7 mouse cellular contexts compared by ENCODE assay signal in the genomic region with DNA sequence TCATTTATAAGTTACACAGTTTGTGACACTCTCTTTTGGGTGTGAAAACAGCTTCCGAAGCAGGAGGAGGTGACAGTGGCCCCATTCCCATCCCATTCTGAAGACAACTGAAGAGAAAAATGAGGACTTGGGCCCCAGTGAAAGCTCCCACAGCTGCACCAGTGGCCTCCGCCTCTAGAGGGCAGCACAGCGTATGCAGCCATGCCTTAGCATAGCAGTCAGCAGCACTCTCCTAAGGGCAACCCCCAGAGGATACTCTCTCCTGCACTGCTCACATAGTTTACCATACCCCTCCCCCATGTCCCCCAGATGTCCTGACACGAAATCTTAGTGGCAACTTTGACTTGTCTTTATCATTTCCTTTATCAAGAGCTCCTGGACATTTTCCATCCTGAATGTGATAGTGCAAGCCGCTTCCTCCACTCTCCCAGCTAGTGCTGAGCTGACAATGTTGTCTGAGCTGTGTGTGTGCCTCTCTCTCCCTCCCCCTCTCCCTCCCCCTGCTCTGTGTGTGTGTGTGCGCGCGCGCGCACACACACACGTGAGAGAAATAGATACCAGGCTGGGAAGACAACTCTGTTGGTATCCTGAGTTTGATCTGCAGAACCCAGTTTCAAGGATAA. TPM values are rescaled to one million over a fixed set of nuclear protein-coding genes. Genes with fewer than 3 reads are reported as not detected.
DNase-seq lines count a peak whose midpoint lies in the region; ATAC-seq lines count a peak whose summit lies in the region.

No protein-coding gene starts in this region.

- no peak overlapping the region for H3K4me3 ChIP-seq in intestine, embryonic 16.5 days (ENCODE audit: low read length)
- H3K4me3 ChIP-seq in midbrain, embryonic 11.5 days (ENCODE audit: low read depth, low read length), result no peak overlapping the region

- 14% methylated on average over 11 of the region's 11 CpGs for WGBS in intestine, embryonic 16.5 days
- 14% methylated on average over 11 of the region's 11 CpGs for WGBS in midbrain, embryonic 11.5 days

- no peaks in the 10 kb centered on the region for H3K36me3 ChIP-seq in intestine, embryonic 16.5 days (ENCODE audit: control insufficient read depth, insufficient read depth, low read length)
- H3K36me3 ChIP-seq in midbrain, embryonic 11.5 days (ENCODE audit: control insufficient read depth, insufficient read depth, low read length), result no peaks in the 10 kb centered on the region

- DNase-seq in adrenal gland, adult 18-20 months (ENCODE audit: low spot score in 2 of 2), result peak; percentile 82 to 87
- DNase-seq in embryo, embryonic 11.5 days (ENCODE audit: low read depth, low spot score), result peak; percentile 66
- DNase-seq in gastrocnemius, postnatal 4 days (ENCODE audit: low spot score in 2 of 2), result peak; percentile 50 to 77
- DNase-seq in left cerebral cortex, postnatal 36 days (ENCODE audit: low spot score in 2 of 2), result peak; percentile 70 to 82
- DNase-seq in midbrain, embryonic 11.5 days (ENCODE audit: low spot score, missing footprints), result peak; percentile 98
- DNase-seq in skeletal muscle tissue, adult 2 months (ENCODE audit: low read depth, low spot score), result peak; percentile 58

- H3K27ac ChIP-seq in intestine, embryonic 16.5 days (ENCODE audit: low read length), result no peak overlapping the region
- H3K27ac ChIP-seq in midbrain, embryonic 11.5 days (ENCODE audit: low read depth, low read length), result no peak overlapping the region

- no peak overlapping the region for H3K4me2 ChIP-seq in intestine, embryonic 16.5 days (ENCODE audit: low read depth, low read length)
- H3K4me2 ChIP-seq in midbrain, embryonic 11.5 days, result peak overlapping the region; percentile 21; the same call in 1 of the 2 replicates

- intact Hi-C loops in left cerebral cortex, postnatal 36 days (cut with DNase I), result loop anchor here (1.0 kb wide), 1 partner anchor 72 kb away; no protein-coding TSS in a partner anchor

- H3K4me1 ChIP-seq in intestine, embryonic 16.5 days (ENCODE audit: control insufficient read depth, insufficient read depth, low read length), result no peaks in the 10 kb centered on the region
- no peaks in the 10 kb centered on the region for H3K4me1 ChIP-seq in midbrain, embryonic 11.5 days (ENCODE audit: control insufficient read depth, insufficient read depth, low read length)

- no peak overlapping the region for H3K9ac ChIP-seq in intestine, embryonic 16.5 days (ENCODE audit: low read depth, low read length)
- no peak overlapping the region for H3K9ac ChIP-seq in midbrain, embryonic 11.5 days (ENCODE audit: low read length)

- H3K9me3 ChIP-seq in intestine, embryonic 16.5 days (ENCODE audit: control insufficient read depth, low read length), result no peaks in the 10 kb centered on the region
- no peaks in the 10 kb centered on the region for H3K9me3 ChIP-seq in midbrain, embryonic 11.5 days (ENCODE audit: control insufficient read depth, low read length)

- ATAC-seq in intestine, embryonic 16.5 days, result peak; percentile 96
- ATAC-seq in midbrain, embryonic 11.5 days (ENCODE audit: low FRiP score), result peak; percentile 94

- H3K27me3 ChIP-seq in intestine, embryonic 16.5 days (replicated peaks; ENCODE audit: control insufficient read depth, insufficient read depth, low read length), result no peaks in the 10 kb centered on the region
- no peaks in the 10 kb centered on the region for H3K27me3 ChIP-seq in midbrain, embryonic 11.5 days (ENCODE audit: control insufficient read depth, insufficient read depth, low read length)

RNA-seq across cellular contexts. Expression of a gene that starts 4.4 kb away (rescaled TPM):
- not detected for total RNA-seq in adrenal gland, adult 18-20 months (2021)
- not detected for total RNA-seq in gastrocnemius, postnatal 4 days (2021)
- polyA plus RNA-seq in intestine, embryonic 16.5 days (2015; fragmentation: Nextera tagmentation; extraction: Ambion mirVana), result 0.26 and 0.61 TPM in 2 replicates
- total RNA-seq in left cerebral cortex, postnatal 36 days (2021), result not detected
- 0.20 TPM in 1 of 2 replicates, not detected in the other for polyA plus RNA-seq in midbrain, embryonic 11.5 days (2014; fragmentation: Nextera tagmentation; extraction: Ambion mirVana)

RNA-seq across cellular contexts. Expression of a gene that starts 13.8 kb away (rescaled TPM):
- total RNA-seq in adrenal gland, adult 18-20 months (2021), result 1 to 10 TPM in 1 of 2 experiments, under 1 TPM in 1; 0.83 to 3.2 TPM
- total RNA-seq in gastrocnemius, postnatal 4 days (2021), result not detected
- 4.1 and 4.3 TPM in 2 replicates for polyA plus RNA-seq in intestine, embryonic 16.5 days (2015; fragmentation: Nextera tagmentation; extraction: Ambion mirVana)
- total RNA-seq in left cerebral cortex, postnatal 36 days (2021), result not detected
- polyA plus RNA-seq in midbrain, embryonic 11.5 days (2014; fragmentation: Nextera tagmentation; extraction: Ambion mirVana), result 0.19 TPM in 1 of 2 replicates, not detected in the other

RNA-seq across cellular contexts. Expression of a gene that starts 15.1 kb away (rescaled TPM):
- total RNA-seq in adrenal gland, adult 18-20 months (2021), result under 1 TPM; 0.46 to 0.54 TPM
- under 1 TPM in 1 of 2 experiments, not detected in 1; 0.10 TPM for total RNA-seq in gastrocnemius, postnatal 4 days (2021)
- polyA plus RNA-seq in intestine, embryonic 16.5 days (2015; fragmentation: Nextera tagmentation; extraction: Ambion mirVana), result 0.27 and 0.39 TPM in 2 replicates
- not detected for total RNA-seq in left cerebral cortex, postnatal 36 days (2021)
- not detected in 2 replicates for polyA plus RNA-seq in midbrain, embryonic 11.5 days (2014; fragmentation: Nextera tagmentation; extraction: Ambion mirVana)

RNA-seq across cellular contexts. Expression of a gene that starts 17.5 kb away (rescaled TPM):
- total RNA-seq in adrenal gland, adult 18-20 months (2021), result not detected
- total RNA-seq in gastrocnemius, postnatal 4 days (2021), result not detected
- polyA plus RNA-seq in intestine, embryonic 16.5 days (2015; fragmentation: Nextera tagmentation; extraction: Ambion mirVana), result not detected in 2 replicates
- total RNA-seq in left cerebral cortex, postnatal 36 days (2021), result not detected
- polyA plus RNA-seq in midbrain, embryonic 11.5 days (2014; fragmentation: Nextera tagmentation; extraction: Ambion mirVana), result not detected in 2 replicates

RNA-seq across cellular contexts. Expression of a gene that starts 20.8 kb away (rescaled TPM):
- total RNA-seq in adrenal gland, adult 18-20 months (2021), result 100 to 1,000 TPM; 440 to 834 TPM
- total RNA-seq in gastrocnemius, postnatal 4 days (2021), result 100 to 1,000 TPM; 408 to 443 TPM
- 551 and 568 TPM in 2 replicates for polyA plus RNA-seq in intestine, embryonic 16.5 days (2015; fragmentation: Nextera tagmentation; extraction: Ambion mirVana)
- 10 to 100 TPM; 50.8 to 60.6 TPM for total RNA-seq in left cerebral cortex, postnatal 36 days (2021)
- 187 and 202 TPM in 2 replicates for polyA plus RNA-seq in midbrain, embryonic 11.5 days (2014; fragmentation: Nextera tagmentation; extraction: Ambion mirVana)
